Comparison of ENCODE assay signal across 8 mouse cellular contexts in genomic region chr17:86962894-86963585, GRCm38 (mm10). TPM values are rescaled to one million over a fixed set of nuclear protein-coding genes. Genes with fewer than 3 reads are reported as not detected.
DNase-seq lines count a peak whose midpoint lies in the region; ATAC-seq lines count a peak whose summit lies in the region.

Rhoq (plus strand) TSS chr17:86963082.

- ATAC-seq in inflammation-experienced regulatory T-cells, adult 6 months, result peak; percentile 57
- ATAC-seq in megakaryocyte-erythroid progenitor cell, adult 5-6 weeks (replicated peaks; ENCODE audit: low FRiP score, low TSS enrichment, poor library complexity, severe bottlenecking), result peak; percentile 57

- intact Hi-C loops in gastrocnemius, postnatal 14 days (cut with DNase I; ENCODE audit: low total_unique reads), result no loop called here
- intact Hi-C loops in left cerebral cortex, postnatal 14 days (cut with DNase I), result loop anchor here (1.0 to 10.0 kb wide), 3 partner anchors 25 to 144 kb away; partner anchors contain the start of genes Cript, Pigf and Socs5

- peak; percentile 88 for DNase-seq in ZHBTc4 (ENCODE audit: low read depth, low spot score)
- DNase-seq in cerebellum, postnatal 4 days (ENCODE audit: low spot score in 2 of 2), result peak; percentile 64 to 80
- peak; percentile 92 for DNase-seq in gastrocnemius, postnatal 14 days
- DNase-seq in left cerebral cortex, postnatal 14 days (ENCODE audit: low spot score in 2 of 2), result peak; percentile 77 to 83
- DNase-seq in right cerebral cortex, postnatal 25 days, result peak; percentile 86
- peak; percentile 78 to 87 for DNase-seq in urinary bladder, postnatal 36 days (ENCODE audit: low spot score in 2 of 2)

RNA-seq across cellular contexts. Expression of gene Rhoq, which starts in this region (rescaled TPM):
- 100 to 1,000 TPM; 164 to 165 TPM for total RNA-seq in gastrocnemius, postnatal 14 days (2021)
- polyA plus RNA-seq in inflammation-experienced regulatory T-cells, adult 6 months (2017; shearing (Covaris generic)), result 1 to 10 TPM; 3.0 to 4.8 (median 3.8) TPM
- 10 to 100 TPM; 32.2 to 32.3 TPM for total RNA-seq in left cerebral cortex, postnatal 14 days (2021)
- 0.13 and 2.8 TPM in 2 replicates for total RNA-seq in megakaryocyte-erythroid progenitor cell, adult 5-6 weeks (2014; fragmentation: Nextera tagmentation)
- total RNA-seq in megakaryocyte-erythroid progenitor cell, adult 5-6 weeks (2017), result 1.5 and 2.9 TPM in 2 replicates

Comparison
In these comparisons a context has a peak if more than half of its experiments do, and no peak if none do; other contexts are left out.
1. Peak in every context shown above with its lines: DNase-seq and ATAC-seq.
2. RNA of gene Rhoq (total RNA-seq): 164 to 165 TPM in gastrocnemius, postnatal 14 days and 32.2 to 32.3 TPM in left cerebral cortex, postnatal 14 days; 0.13 to 2.9 TPM in megakaryocyte-erythroid progenitor cell, adult 5-6 weeks; every median in the first group is over 4 times any median in the second.
3. RNA of gene Rhoq (total RNA-seq): 164 to 165 TPM in gastrocnemius, postnatal 14 days; 32.2 to 32.3 TPM in left cerebral cortex, postnatal 14 days; every median in the first group is over 4 times any median in the second.